Comparison of ENCODE assay signal across 23 mouse cellular contexts in genomic region chr15:81225732-81226131, GRCm38 (mm10). TPM values are rescaled to one million over a fixed set of nuclear protein-coding genes. Genes with fewer than 3 reads are reported as not detected.
"Had no signal": no experiment of that assay in that cellular context is flagged by ENCODE, and none has a peak within 500 bp of the region (broad histone marks: within the 10 kb centered on the region; RNA-seq: fewer than 3 reads in every experiment).

No protein-coding gene starts in this region.

- H3K36me3 ChIP-seq: liver, embryonic 12.5 days; liver, embryonic 15.5 days; lung, embryonic 15.5 days; midbrain, embryonic 12.5 days; midbrain, embryonic 15.5 days; neural tube, embryonic 13.5 days had no signal

- H3K4me2 ChIP-seq: liver, embryonic 12.5 days; liver, embryonic 15.5 days; lung, embryonic 15.5 days; midbrain, embryonic 12.5 days; midbrain, embryonic 15.5 days; neural tube, embryonic 13.5 days had no signal

- H3K4me3 ChIP-seq: layer of hippocampus, adult 2 months; liver, embryonic 12.5 days; liver, embryonic 15.5 days; lung, embryonic 15.5 days; megakaryocyte, embryonic 14.5 days; midbrain, embryonic 12.5 days; midbrain, embryonic 15.5 days; neural tube, embryonic 13.5 days had no signal

- H3K9me3 ChIP-seq: liver, embryonic 12.5 days; liver, embryonic 15.5 days; lung, embryonic 15.5 days; megakaryocyte, embryonic 14.5 days; midbrain, embryonic 12.5 days; midbrain, embryonic 15.5 days; neural tube, embryonic 13.5 days had no signal

- H3K27ac ChIP-seq: kidney, postnatal 0 days; layer of hippocampus, adult 2 months; liver, embryonic 12.5 days; liver, embryonic 15.5 days; lung, embryonic 15.5 days; midbrain, embryonic 12.5 days; midbrain, embryonic 15.5 days; neural tube, embryonic 13.5 days had no signal

- H3K4me1 ChIP-seq: liver, embryonic 12.5 days; liver, embryonic 15.5 days; lung, embryonic 15.5 days; midbrain, embryonic 15.5 days had no signal

- DNase-seq: kidney, adult 2 months; kidney, postnatal 25 days; layer of hippocampus, adult 9-11 months; liver; lung, adult 18-20 months; lung, postnatal 10 days; lung, postnatal 36 days; retina, postnatal 1 day; right cerebral cortex, postnatal 25 days; thymus, adult 18-20 months; thymus, postnatal 14 days; thymus, postnatal 4 days had no signal

- H3K9ac ChIP-seq: liver, embryonic 12.5 days; liver, embryonic 15.5 days; lung, embryonic 15.5 days; midbrain, embryonic 12.5 days; midbrain, embryonic 15.5 days; neural tube, embryonic 13.5 days had no signal

- H3K27me3 ChIP-seq: lung, embryonic 15.5 days; midbrain, embryonic 12.5 days; midbrain, embryonic 15.5 days; neural tube, embryonic 13.5 days had no signal

- ATAC-seq: liver, embryonic 12.5 days; midbrain, embryonic 15.5 days had no signal

RNA-seq across cellular contexts. Expression of gene Mchr1, which starts 9.6 kb away (rescaled TPM):
- total RNA-seq: neutrophil, adult 5-6 weeks had no signal
- polyA plus RNA-seq: liver, embryonic 12.5 days; spleen, adult 2 months had no signal
